Mouse (Mus musculus): Measurements from ENCODE around the gene Rfx8. TPM values are rescaled to one million over a fixed set of nuclear protein-coding genes. Genes with fewer than 3 reads are reported as not detected.
A peak's percentile ranks its signal among the peaks of the same experiment; 100 is the strongest.

Gene Rfx8
- total and polyA plus RNA-seq, 3 experiments = 0.20 to 0.35 (median 0.26) TPM

DNA sequence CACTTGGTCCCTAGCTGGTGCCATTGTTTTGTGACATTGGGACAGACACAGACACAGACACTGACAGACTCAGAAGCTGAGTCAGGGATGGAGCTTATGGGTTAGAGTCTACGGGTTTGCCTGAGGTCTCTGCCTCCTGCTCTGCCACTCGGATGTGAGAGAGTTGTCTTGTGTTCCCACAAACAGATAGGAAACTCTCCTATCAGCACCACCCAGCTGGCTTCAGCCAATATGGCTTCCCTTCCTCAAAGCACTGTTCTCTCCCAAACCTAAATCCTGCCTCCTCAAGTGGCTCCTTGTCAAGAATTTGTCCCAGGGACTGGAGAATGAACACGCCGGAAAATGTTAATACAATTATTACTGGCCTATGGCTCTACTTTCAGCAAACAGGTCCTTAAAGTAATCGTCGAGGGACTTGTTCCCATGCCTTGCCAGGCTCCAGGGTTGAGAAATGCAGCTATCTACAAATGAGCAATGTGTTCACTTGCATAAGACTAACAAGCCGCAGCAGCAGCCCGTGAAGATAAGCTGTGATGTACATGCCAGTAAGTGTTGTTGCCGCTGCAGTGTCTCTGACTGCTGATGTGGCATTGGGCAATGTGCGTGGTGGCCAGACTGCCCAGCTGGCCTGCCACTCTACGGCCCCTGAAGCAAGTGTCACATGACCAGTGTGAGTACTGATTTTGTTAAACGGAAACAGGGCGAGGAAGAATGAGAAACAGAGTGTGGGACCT, 33.6 kb upstream of the Rfx8 start:
- intact Hi-C loops (cut with DNase I) = no loop called here
- DNase-seq = peak in 1 of 2 experiments; percentile 65
- 30% methylated on average over 13 of the region's 13 CpGs for WGBS

DNA sequence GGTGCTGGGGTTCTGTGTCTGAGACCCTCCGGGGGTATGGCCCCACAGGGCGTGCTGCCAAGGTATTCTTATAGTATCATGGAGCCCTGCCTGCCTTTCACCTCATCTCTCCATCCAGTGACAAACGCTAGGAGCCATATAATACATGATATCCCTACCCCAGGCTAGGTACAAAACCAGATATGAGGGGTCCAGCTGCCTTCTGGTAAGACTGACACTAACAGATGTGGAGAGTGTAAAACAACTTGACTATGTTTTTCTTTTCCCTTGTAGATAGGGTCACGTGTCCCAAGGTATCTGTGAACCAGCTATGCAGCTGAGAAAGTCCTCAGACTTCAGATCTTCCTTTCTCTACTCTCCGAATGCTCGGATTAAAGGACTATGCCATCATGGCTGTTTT, 30.7 kb upstream of the Rfx8 start:
- Histone ChIP-seq H3K36me3 (ENCODE audit: control insufficient read depth, insufficient read depth, low read length) (peaks cover 7% of the 10 kb centered on the region; the same call in 1 of the 2 replicates), H3K4me1 (ENCODE audit: control insufficient read depth, insufficient read depth, low read length) (peaks cover 11% of the 10 kb centered on the region), H3K27ac (no peak overlapping the region), H3K4me3 (no peak overlapping the region), H3K9ac (ENCODE audit: low read depth, low read length) (no peak overlapping the region), H3K79me2 (replicated peaks; ENCODE audit: control insufficient read depth, insufficient read depth, low read length) (no peaks in the 10 kb centered on the region), H3K27me3 (ENCODE audit: control insufficient read depth, insufficient read depth, low read length) (no peaks in the 10 kb centered on the region)
- intact Hi-C loops (cut with DNase I) = no loop called here
- no peak for DNase-seq
- WGBS = 82% methylated on average over 6 of the region's 6 CpGs
- TF ChIP-seq CTCF (IDR thresholded peaks at IDR 0.05) = no peak
- no peak for TF ChIP-seq EP300 (IDR thresholded peaks at IDR 0.05; ENCODE audit: insufficient read depth, low read depth, low read length)
- TF ChIP-seq POLR2A (IDR thresholded peaks at IDR 0.05; ENCODE audit: insufficient read depth, low read depth, low read length) = no peak

More for the DNA sequence above, 33.6 kb upstream of the Rfx8 start:
- Histone ChIP-seq H3K36me3 (ENCODE audit: control insufficient read depth, insufficient read depth, low read length) (peaks cover 2% of the 10 kb centered on the region; the same call in 1 of the 2 replicates), H3K27me3 (ENCODE audit: control insufficient read depth, insufficient read depth, low read length) (no peaks in the 10 kb centered on the region), H3K4me1 (ENCODE audit: control insufficient read depth, insufficient read depth, low read length) (peaks cover 24% of the 10 kb centered on the region), H3K79me2 (replicated peaks; ENCODE audit: control insufficient read depth, insufficient read depth, low read length) (no peaks in the 10 kb centered on the region), H3K27ac (no peak overlapping the region), H3K9ac (ENCODE audit: low read depth, low read length) (no peak overlapping the region), H3K4me3 (no peak overlapping the region)
- TF ChIP-seq POLR2A (IDR thresholded peaks at IDR 0.05; ENCODE audit: insufficient read depth, low read depth, low read length) (0 out of 2 replicates have a peak, but pooled peaks have one; percentile 16), CTCF (IDR thresholded peaks at IDR 0.05) (no peak), EP300 (IDR thresholded peaks at IDR 0.05; ENCODE audit: insufficient read depth, low read depth, low read length) (peak; percentile 79; the same call in 1 of the 2 replicates)

GRCm38 (mm10) chr1:39749664-39750063, 28.9 kb upstream of the Rfx8 start:
- no peak for DNase-seq

DNA sequence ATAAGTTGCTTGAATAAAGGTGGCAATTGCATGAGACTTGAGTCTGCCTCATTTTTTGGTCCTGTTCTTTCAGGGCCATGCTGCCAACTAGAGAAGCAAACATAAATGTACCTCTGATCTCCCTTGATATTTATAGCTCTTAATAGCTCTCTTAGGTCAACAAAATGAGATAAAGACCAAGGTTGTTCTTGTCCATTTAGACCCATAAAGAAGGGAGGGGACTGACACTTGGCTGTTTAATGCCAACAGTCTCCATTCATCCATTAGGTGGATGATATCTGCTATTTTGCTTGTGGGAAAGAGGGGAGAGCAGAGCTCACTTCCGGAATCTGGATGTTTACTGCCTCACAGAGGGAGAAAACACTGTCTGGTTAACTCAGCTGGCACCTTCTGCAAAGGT, 28.4 kb upstream of the Rfx8 start:
- intact Hi-C loops (cut with DNase I) = no loop called here
- H3K4me3 ChIP-seq = no peak overlapping the region
- TF ChIP-seq CTCF (IDR thresholded peaks at IDR 0.05) (no peak), EP300 (IDR thresholded peaks at IDR 0.05; ENCODE audit: insufficient read depth, low read depth, low read length) (no peak), POLR2A (IDR thresholded peaks at IDR 0.05; ENCODE audit: insufficient read depth, low read depth, low read length) (no peak)
- H3K27me3 ChIP-seq (ENCODE audit: control insufficient read depth, insufficient read depth, low read length) = no peaks in the 10 kb centered on the region
- H3K9ac ChIP-seq (ENCODE audit: low read depth, low read length) = no peak overlapping the region
- DNase-seq = no peak
- peaks cover 7% of the 10 kb centered on the region for H3K4me1 ChIP-seq (ENCODE audit: control insufficient read depth, insufficient read depth, low read length)
- H3K27ac ChIP-seq = no peak overlapping the region
- H3K36me3 ChIP-seq (ENCODE audit: control insufficient read depth, insufficient read depth, low read length) = peaks cover 7% of the 10 kb centered on the region; the same call in 1 of the 2 replicates
- 23% methylated on average over 1 of the region's 1 CpGs for WGBS
- H3K79me2 ChIP-seq (replicated peaks; ENCODE audit: control insufficient read depth, insufficient read depth, low read length) = no peaks in the 10 kb centered on the region

More at GRCm38 (mm10) chr1:39749664-39750063, 28.9 kb upstream of the Rfx8 start:
- WGBS = 52% methylated on average over 3 of the region's 3 CpGs
- Histone ChIP-seq H3K4me1 (ENCODE audit: control insufficient read depth, insufficient read depth, low read length) (peaks cover 8% of the 10 kb centered on the region), H3K27me3 (ENCODE audit: control insufficient read depth, insufficient read depth, low read length) (no peaks in the 10 kb centered on the region), H3K79me2 (replicated peaks; ENCODE audit: control insufficient read depth, insufficient read depth, low read length) (no peaks in the 10 kb centered on the region), H3K36me3 (ENCODE audit: control insufficient read depth, insufficient read depth, low read length) (peaks cover 7% of the 10 kb centered on the region; the same call in 1 of the 2 replicates), H3K27ac (no peak overlapping the region), H3K9ac (ENCODE audit: low read depth, low read length) (no peak overlapping the region), H3K4me3 (no peak overlapping the region)
- intact Hi-C loops (cut with DNase I) = no loop called here
- TF ChIP-seq EP300 (IDR thresholded peaks at IDR 0.05; ENCODE audit: insufficient read depth, low read depth, low read length) = no peak
- TF ChIP-seq POLR2A (IDR thresholded peaks at IDR 0.05; ENCODE audit: insufficient read depth, low read depth, low read length) = no peak
- no peak for TF ChIP-seq CTCF (IDR thresholded peaks at IDR 0.05)

DNA sequence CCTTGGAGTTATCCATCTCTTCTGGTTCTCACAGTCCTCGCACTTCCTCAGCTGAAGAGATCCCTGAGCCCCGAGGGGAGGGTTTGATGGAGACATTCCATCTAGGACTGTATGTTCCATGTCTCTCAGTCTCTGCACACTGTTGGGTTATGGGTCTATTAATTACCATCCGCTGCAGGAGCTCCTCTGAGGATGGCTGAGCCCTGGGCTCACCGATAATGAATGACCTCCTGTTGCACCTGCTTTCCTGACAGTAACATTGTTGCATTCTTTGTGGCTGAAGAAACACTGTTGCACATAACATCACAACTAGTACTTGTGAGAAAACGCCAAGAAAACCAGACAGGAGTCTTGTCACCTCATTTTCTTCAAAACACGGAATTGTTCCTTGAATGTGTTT, 27.9 kb upstream of the Rfx8 start:
- H3K27me3 ChIP-seq (ENCODE audit: control insufficient read depth, insufficient read depth, low read length) = no peaks in the 10 kb centered on the region
- H3K9ac ChIP-seq (ENCODE audit: low read depth, low read length) = no peak overlapping the region
- 83% methylated on average over 6 of the region's 6 CpGs for WGBS
- no peak overlapping the region for H3K27ac ChIP-seq
- no peak for DNase-seq
- H3K4me3 ChIP-seq = no peak overlapping the region
- TF ChIP-seq POLR2A (IDR thresholded peaks at IDR 0.05; ENCODE audit: insufficient read depth, low read depth, low read length) (no peak), EP300 (IDR thresholded peaks at IDR 0.05; ENCODE audit: insufficient read depth, low read depth, low read length) (no peak), CTCF (IDR thresholded peaks at IDR 0.05) (no peak)
- peaks cover 5% of the 10 kb centered on the region; the same call in 1 of the 2 replicates for H3K4me1 ChIP-seq (ENCODE audit: control insufficient read depth, insufficient read depth, low read length)
- intact Hi-C loops (cut with DNase I) = no loop called here
- no peaks in the 10 kb centered on the region for H3K79me2 ChIP-seq (replicated peaks; ENCODE audit: control insufficient read depth, insufficient read depth, low read length)
- peaks cover 7% of the 10 kb centered on the region; the same call in 1 of the 2 replicates for H3K36me3 ChIP-seq (ENCODE audit: control insufficient read depth, insufficient read depth, low read length)

DNA sequence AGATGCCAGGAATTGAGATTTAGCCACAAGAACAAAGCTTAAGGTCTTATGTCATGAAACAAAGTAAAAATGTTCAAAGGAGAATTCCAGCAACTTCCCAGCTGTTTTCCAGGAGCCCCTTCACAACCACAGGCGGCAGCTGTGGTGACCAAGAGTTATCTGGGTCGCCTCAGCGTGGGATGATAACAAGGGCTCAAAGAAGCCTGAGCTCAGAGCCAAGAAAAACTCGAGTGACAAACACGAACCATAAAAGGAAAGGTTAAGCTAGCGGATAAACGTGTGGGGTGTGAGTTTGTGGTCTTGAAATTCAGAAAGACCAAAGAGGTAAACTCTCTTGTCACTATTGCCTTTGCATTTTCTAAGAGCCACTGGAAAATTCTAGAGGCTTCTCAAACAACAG, 25.7 kb upstream of the Rfx8 start:
- DNase-seq = no peak
- intact Hi-C loops (cut with DNase I) = no loop called here
- peak overlapping the region; percentile 11 for H3K27ac ChIP-seq
- 17% methylated on average over 7 of the region's 7 CpGs for WGBS
- no peaks in the 10 kb centered on the region for H3K27me3 ChIP-seq (ENCODE audit: control insufficient read depth, insufficient read depth, low read length)
- peaks cover 7% of the 10 kb centered on the region; the same call in 1 of the 2 replicates for H3K36me3 ChIP-seq (ENCODE audit: control insufficient read depth, insufficient read depth, low read length)
- no peak for TF ChIP-seq CTCF (IDR thresholded peaks at IDR 0.05)
- no peak for TF ChIP-seq EP300 (IDR thresholded peaks at IDR 0.05; ENCODE audit: insufficient read depth, low read depth, low read length)
- no peak for TF ChIP-seq POLR2A (IDR thresholded peaks at IDR 0.05; ENCODE audit: insufficient read depth, low read depth, low read length)
- no peak overlapping the region for H3K9ac ChIP-seq (ENCODE audit: low read depth, low read length)
- no peak overlapping the region for H3K4me3 ChIP-seq
- no peaks in the 10 kb centered on the region for H3K79me2 ChIP-seq (replicated peaks; ENCODE audit: control insufficient read depth, insufficient read depth, low read length)
- H3K4me1 ChIP-seq (ENCODE audit: control insufficient read depth, insufficient read depth, low read length) = peaks cover 5% of the 10 kb centered on the region; the same call in 1 of the 2 replicates
